Mouse (Mus musculus) 3T3-L1 (cell line): ENCODE measurements around the gene Kmt5a.
A peak's percentile ranks its signal among the peaks of the same experiment; 100 is the strongest.
"Not testable (repeated sequence)": the region's sequence is repeated elsewhere in the genome, so short reads cannot be mapped to it uniquely, and the experiment has no call there.

ENCODE experiments used
- DNase-seq: peaks from one replicate; pipeline ENCODE4 v3.0.0-alpha.2; 2015; ENCODE audit warnings: low read depth, low spot score

Kmt5a gene

DNA sequence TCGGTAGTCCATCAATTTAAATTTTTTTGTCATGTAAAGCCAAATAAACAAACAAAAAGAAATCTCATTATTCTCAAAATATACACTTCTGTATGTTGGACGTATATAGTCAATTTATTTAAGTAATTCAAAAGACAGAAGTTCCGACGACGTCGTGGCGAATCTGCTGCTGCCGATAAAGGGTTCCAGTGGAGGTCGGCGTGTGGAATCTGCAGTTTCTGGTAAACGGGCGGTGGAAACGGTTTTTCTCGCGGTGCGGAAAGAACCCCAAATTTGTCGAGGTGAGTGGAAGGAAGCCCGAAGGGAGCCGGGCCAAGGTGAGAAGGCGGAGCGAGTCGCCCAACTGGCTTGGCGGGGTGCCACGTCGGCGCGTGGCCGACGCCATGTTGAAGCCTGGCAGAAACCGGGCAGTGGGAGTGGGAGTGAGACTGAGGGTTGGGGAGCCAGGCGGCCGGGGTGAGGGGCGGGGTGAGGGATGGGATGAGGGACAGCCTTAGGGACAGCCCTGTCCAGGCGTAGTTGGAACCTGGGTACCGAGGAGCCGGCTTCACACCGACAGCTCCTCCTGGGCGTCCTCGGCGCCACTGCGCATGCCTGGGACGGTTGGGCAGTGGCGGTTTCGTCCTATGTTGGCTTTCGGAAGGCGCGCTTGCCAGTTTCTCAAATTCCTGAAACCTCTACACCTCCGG is 43.4 kb downstream of the Kmt5a start, which contains the start of gene Snrnp35:
Gene Snrnp35, plus strand, starts transcription at position 169 of the 689 bp plus-strand sequence.
- peak; percentile 96 for DNase-seq

DNA sequence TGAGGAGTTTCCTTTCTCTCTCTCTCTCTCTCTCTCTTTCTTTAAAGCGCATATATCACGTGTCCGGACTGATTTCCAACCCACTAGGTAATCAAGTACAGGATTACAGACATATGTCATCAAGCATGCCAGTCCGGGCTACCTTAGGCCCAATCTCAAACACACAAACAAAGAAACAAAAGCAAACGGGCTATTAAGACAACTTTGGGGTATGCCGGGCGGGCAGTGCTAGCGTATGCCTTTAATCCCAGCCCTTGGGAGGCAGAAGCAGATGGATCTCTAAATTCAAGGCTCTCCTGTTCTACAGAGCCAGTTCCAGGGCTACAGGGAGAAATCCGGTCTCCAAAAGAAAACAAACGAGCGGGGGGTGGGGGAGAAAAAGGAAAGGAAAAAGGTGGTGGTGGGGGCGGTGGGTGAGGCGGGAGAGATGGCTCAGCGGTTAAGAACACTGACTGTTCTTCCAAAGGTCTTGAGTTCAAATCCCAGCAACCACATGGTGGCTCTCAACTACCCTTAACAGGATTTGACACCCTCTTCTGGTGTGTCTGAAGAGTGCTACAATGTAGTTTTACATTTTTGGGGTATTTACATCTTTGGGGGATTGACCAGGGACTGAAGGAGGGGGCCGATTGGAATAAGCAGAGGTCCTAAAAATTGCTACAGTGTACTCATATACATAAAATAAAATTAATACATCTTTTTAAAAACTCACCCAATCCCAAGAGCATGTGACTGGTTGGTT is 44.1 kb downstream of the Kmt5a start:
- no peak for DNase-seq

DNA sequence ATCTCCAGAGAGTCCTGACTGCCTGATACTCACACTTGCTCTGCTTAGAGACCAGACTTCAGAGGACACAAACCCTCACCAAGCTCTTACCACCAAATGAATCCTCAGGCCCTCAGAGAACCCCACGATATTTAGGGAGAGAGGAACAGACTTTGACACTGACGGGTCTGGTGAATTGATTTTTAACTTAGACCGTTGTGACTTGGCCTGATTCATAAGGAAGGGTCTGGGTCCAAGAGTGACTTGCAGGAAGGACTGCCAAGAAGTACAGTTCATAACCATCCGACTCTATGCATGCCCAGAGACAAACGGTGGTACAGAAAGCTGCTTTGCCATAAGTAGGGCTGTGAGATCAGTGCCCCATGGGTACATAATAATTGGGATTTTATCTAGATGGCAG is 45.9 kb downstream of the Kmt5a start:
- no peak for DNase-seq

DNA sequence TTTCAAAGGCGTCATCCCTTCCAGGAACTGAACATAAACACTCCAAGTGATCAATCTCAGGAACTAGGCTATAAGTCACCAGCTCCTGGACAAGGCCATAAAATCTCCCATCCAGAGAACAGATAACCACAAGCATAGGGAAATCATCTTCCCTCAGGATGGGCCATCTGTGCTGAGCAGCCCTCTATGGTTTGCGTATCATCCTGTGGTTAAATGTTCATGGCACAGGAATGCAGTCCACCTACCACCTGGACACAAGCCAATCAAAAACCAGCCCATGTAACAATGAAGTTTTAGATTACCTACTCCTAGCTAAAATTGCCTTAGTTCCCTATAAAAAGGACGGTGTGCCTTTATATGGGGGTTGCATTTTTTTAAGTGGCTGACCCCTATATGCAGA is 49.2 kb downstream of the Kmt5a start:
- peak; percentile 94 for DNase-seq

DNA sequence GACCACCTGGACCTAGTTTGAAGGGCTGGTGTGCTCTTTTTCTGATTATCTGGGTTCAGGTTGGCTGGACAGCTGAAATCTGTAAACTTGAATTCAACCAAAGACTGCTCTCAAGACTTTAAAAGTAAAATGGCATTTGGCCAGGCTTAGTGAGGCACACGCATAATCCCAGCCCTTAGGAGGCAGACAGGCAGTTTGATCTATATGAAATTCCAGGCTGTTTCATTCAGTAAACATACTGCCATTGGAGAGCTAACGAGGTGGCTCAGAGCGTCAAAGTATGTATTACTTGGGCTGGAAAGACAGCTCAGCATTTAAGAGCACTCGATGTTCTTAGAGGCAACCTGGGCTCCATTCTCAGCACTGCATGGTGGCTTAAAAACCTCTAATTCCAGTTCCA is 52.0 kb downstream of the Kmt5a start:
- DNase-seq, result no peak

DNA sequence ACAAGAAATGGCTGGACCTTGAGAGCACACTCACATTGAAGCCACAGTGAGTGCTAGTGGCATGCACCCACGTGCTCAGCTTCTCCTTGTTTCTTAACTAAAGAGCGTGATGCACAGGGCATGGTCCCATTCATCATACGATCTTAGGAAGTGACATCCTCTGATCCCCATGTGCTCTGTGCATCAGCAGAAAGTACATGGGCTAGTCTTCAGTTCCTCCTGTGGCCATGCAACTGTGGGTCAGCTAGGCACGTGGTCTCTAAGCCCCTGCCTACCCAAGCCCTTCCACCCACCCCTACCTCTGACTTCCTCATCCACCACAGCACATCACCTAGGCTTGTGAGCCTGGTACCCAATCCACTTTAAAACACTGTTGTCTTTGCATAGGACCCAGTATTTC is 52.9 kb downstream of the Kmt5a start:
- DNase-seq, result no peak

DNA sequence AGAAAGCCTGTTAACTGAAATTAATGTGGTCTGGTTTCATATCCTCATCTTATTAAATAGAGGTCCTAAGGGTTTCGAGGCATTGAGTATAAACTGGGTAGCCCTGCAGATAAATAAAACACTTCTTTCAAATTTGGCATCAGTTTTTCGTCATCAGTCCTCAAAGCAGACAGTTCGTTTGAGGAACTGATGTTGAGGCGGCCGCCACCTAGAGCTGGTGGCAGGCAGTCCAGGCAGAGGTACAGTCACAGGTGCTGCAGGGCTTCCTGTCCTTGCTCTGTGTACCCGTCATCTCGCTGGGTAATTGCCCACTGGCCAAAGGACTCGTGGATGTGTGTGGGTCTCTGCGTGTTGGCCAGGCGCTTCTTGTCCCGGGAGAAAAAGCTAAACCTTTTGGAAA is 53.7 kb downstream of the Kmt5a start:
- no peak for DNase-seq

DNA sequence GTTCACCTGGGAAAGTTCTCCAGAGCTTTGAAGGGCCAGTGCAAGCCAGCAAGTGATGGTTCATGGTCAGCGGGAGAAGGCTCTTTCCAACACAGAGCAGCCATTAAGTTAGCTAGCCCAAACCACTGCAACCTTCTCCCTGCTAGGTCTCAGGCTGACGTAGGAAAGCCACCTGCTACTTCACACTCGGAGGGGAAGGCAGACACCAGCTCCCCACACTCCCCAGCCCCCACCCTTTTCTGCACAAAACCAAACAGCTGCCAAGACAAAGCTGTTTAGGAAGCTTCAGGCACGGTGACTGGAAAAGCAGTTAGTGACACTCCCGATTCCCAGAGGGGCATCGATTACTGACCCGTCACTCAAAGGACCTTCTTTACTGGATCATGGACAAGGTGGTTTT is 55.8 kb downstream of the Kmt5a start:
- no peak for DNase-seq

DNA sequence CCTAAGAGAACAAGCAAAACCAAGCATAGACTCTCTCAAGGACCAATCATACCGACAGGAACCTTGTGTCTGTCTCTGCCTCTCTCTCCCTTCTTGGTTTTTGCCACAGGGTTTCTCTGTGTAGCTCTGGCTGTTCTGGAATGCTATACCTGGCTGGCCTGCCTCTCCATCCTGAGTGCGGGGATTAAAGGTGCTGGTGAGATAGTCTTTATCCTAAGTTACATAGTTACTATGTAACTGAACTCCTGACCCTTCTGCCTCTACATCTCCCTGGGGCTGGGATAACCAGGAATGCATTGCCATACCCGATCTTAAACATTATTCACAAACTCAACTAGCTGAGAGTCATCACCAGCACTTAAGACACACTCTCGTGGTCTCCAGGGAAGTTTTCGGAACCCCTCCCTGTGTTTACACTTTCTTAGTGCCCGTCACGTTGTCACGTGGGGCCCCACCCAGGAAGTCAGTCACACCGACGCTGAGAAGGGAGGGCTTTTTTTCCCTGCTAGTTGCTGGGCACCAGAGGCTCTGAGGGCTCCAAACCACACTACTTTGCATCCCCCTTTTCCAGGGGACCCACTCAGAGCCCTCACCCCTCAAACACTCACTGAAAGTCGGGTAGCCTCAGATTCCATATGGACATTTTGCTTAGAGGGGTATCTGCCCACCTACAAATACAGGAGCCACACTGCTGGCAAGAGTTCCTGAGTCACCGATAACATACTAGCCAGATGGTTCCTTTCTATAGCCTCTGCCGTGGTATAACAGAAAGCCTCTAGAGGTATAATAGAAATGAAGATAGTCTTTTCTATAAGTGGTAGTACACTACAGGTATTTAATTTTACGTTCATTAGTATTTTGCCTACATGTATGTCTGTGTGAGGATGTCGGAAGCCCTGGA is 57.1 kb downstream of the Kmt5a start:
- DNase-seq, result no peak

DNA sequence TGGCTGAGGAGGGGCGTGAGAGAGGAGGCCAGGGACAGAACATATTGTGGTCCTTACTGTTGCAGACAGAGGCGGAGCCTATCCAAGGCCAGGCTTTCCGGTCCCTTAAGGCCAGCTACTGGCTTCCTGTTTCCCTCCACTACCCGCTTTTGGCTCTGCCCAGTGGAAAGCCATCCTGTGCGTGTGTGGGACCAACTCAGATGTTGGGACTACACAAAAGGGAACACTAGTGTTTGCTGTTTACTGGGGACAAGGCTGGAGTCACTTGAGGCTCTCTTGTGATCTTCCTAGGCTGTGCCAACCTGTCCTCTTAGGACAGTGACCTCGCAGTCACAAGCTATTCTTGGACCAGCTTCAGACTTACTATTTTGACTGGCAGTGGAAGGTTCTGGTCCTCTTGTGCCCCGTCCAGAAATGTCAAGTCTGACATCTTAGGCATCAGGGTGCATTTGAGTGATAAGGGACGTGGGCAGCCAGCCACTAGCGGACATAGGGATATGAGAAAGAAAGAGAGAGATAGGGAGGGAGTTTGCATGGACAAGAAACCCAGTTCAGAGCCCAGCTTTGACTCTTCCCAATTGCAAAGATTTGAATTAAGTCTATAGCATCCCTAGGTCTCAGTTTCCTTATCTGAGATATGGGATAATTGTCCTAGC is 58.6 kb downstream of the Kmt5a start:
- DNase-seq, result no peak

DNA sequence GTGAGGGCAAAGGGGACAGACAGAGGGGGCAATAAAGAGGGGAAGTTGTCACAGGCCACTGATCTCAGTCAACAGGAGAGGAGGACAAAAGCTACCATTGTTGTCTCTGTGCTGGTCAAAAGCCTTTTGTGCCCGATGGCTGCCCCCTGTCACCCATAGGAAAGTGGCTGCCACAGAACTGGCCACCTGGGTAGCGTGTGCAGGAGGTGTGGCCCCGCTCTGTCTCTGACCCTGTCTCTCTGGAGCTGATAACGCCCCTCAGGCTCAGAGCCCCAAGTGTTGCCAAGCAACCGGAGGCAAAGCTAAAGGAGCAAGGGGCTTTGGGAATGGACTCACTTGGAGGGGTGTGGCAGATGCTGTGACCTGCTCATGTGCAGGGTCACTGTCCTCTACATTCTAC is 59.3 kb downstream of the Kmt5a start:
- DNase-seq, result no peak

DNA sequence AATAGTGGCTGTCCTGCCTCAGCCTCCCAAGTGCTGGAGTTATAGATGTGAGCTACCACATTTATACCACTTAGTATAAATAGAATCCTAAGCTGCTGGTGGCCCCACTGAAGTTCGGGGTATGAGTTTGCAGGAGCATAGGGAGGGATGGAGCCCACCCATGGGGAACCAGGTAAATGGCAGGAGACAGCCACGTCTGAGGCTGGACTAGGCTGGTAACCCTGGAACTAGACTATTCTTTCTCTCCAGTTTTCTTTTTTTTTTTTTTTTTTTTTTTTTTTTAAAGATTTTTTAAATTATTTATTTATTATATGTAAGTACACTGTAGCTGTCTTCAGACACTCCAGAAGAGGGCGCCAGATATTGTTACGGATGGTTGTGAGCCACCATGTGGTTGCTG is 60.3 kb downstream of the Kmt5a start:
- DNase-seq, result not testable (repeated sequence)

DNA sequence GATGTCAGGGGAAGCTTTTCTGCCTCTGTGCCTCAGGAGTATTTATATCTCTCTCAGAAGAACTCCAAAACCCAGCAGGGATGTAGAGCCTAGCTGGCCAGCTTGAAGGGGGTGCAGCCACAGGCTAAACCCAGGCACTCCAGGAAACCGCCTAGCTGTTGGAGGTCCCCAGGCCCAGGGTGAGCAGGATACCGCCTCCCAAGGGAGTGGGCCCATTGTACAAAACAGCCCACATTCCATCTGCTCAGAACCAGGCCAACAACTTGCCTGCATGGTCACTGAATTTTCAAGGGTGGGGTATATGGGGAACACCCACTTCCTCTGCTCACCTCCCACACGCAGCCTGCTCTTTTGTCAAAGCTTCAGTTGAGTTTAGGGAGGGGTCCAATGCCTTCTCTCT is 60.8 kb downstream of the Kmt5a start:
- DNase-seq, result no peak

DNA sequence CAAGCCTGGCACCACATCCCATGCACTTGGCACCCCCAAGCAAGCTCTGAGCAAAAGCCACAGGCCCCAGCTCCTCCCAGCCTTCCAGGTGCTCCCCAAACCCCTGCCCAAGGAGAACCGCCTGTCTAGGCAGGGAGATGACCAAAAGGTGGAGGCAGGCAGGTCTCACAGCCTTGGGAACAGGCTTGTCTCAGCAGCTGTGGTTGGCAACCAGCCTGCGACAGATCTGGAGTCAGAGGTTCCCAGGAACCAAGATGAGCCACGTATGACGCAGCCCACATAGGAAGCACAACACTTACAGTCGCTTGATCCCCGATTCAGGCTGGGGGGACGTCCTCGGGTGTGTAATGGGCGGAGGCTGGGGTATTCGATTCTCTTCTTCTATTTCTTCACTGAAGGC is 61.8 kb downstream of the Kmt5a start:
- no peak for DNase-seq

DNA sequence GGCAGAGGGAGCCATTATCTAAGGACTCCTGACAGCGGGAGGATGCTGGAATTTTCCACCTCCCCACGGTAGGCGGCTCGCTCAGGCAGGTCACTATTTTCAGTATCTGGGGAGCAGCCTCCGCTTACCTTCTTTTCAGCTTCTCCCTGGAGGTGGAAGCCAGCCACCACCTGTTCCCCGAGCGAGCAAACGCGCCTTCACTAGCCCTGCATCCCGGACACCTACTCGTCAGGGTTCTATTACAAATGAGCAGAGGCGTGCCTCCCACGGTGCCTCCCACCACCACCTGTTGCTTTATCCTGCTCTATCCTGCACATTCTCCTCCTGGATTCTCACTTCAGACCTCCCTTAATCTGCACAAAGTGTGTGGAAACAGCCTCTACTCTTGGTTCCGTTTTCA is 64.0 kb downstream of the Kmt5a start:
- no peak for DNase-seq

DNA sequence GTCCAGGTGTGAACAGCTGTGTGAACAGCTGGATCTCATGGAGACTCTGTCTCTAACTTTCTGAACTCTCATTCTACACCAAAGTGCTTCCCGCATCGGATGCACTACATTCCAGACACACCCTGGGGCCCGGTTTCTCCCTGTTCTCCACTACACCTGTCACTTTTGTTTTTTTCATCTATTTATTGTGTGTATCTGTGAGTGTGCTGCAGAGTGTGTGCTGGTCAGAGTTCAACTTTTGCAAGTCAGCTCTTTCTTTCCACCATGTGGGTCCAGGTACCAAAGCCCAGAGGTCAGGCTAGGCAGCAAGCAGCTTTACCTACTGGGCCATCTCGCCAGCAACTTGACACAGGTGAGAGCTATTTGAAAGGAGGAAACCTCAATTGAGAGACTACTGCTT is 65.5 kb downstream of the Kmt5a start:
- no peak for DNase-seq

DNA sequence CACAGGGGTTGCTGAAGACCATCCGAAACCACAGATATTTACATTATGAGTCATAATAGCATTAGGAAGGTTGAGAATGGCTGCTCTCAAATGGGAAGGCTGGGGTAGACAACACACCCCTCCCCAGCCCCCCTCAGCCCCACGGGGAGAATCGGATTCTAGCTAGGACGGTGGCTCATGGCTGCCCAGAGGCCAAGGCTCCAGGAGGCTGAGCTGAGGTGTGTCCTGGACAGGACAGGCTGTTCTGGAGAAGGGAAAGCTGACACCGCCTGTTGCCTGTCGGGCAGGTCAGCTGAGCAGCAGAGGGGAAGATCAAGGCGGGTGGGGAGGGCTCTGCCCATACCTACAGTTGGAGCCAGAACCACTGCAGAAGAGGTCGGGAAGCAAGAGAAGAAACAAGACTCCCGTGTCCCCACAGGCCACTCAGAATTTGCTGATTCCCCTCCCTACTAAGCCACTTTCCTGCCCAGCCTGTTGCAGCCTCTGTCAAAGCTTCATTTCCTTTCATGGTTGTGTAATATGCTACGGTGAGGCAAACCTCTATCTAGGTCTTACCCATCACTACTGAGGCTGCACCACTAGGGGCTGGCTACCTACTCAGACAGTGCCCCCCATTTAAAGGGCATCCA is 67.1 kb downstream of the Kmt5a start:
- DNase-seq, result peak; percentile 79

DNA sequence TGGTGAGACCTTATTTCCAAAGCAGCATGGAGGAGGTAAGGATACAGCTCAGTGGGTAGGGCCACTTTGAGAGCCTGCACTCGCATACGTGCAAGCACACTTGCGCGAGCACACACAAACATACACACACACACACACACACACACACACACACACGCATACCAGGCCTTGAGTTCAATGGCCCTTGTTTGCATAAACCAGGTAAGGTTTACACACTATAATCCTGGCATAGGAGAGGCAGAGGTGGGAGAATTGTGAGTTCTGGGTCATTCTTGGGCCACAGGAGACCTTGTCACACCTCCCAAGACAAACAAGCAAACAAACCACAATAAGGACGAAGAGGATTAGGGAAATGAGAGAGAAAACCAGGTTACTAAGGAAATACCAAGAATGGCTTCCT is 69.5 kb downstream of the Kmt5a start:
- no peak for DNase-seq

DNA sequence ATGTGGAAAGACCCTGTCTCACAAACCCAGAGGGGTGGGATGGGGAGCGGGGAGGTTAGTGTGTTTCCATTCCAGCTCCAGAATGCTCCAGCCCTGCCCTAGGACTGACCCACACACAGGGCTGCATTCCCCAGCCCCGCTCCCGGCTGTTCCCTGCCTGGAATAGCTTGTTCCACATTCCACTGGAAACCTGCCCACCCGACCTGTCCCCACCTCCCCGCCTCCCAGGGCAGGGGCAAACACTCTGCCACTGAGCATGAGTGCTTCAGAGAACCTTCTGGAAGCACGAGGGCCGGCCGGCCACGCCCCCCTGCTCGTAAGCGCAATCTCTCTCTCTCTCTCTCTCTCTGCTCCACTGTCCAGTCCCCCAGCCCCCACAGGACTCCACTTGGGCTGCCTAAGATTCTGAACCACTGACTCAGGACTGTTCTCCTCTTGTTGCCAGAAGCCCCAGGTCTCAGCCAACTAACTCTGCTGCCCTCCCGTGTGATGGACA is 70.1 kb downstream of the Kmt5a start:
- peak; percentile 90 for DNase-seq

DNA sequence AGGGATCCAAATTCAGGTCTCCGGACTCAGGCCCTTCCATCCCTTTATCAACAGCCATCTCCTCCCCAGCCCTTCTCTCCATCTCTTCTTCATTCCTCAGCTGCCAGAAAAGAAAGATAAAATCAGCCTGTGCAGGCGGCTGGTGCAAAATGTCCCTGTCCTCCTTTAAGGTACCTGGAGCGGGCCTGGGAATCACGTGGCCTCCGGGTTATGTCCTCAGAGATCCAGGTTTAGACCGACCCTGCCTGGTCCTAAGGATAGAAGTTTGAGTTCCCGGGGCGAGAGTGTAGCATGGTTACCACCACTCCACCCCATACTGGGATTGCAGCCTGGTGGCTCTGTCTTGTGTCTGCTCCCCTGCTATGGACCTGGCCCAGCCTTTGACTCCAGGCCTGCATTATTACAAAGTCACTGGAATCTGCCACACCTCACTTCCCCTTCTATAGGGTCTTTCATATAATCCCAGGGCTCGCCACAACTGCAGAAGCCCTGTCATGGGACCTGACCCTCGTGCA is 70.9 kb downstream of the Kmt5a start:
- no peak for DNase-seq
